Mouse (Mus musculus) liver, embryonic 16.5 days (tissue): ENCODE results near the gene Adamtsl3. TPM values are rescaled to one million over a fixed set of nuclear protein-coding genes. Genes with fewer than 3 reads are reported as not detected.

Experiments
- ATAC-seq: fragments of 200-750 bp; cut with Nextera tagmentation; 2 replicates; pipeline ENCODE4 v1.8.0; 2017; ENCODE audit warnings: low read depth, mild to moderate bottlenecking, moderate number of reproducible peaks, moderate library complexity
- H3K27ac ChIP-seq: fragments of 300-500 bp; sonication (generic); 2 replicates; pipeline ENCODE4 v1.5.1; 2014; ENCODE audit warnings: mild to moderate bottlenecking, low read length
- H3K27me3 ChIP-seq: fragments of 300-500 bp; sonication (generic); 2 replicates; pipeline ENCODE4 v1.6.1; 2014; ENCODE audit warnings: low read depth, low read length, mixed read lengths; ENCODE audit not compliant: control insufficient read depth, insufficient read depth
- H3K36me3 ChIP-seq: fragments of 300-500 bp; sonication (generic); 2 replicates; pipeline ENCODE4 v1.6.1; 2014; ENCODE audit warnings: mild to moderate bottlenecking; ENCODE audit not compliant: control insufficient read depth, insufficient read depth
- H3K4me1 ChIP-seq: fragments of 300-500 bp; sonication (generic); 2 replicates; pipeline ENCODE4 v1.6.1; 2014; ENCODE audit warnings: low read depth, low read length, mixed read lengths; ENCODE audit not compliant: control insufficient read depth
- H3K4me2 ChIP-seq: fragments of 300-500 bp; sonication (generic); 2 replicates; pipeline ENCODE4 v1.6.1; 2014; ENCODE audit warnings: low read depth, low read length, mixed read lengths
- H3K4me3 ChIP-seq: fragments of 300-500 bp; sonication (generic); 2 replicates; pipeline ENCODE4 v1.5.1; 2014; ENCODE audit warnings: low read depth, mild to moderate bottlenecking, low read length
- H3K9ac ChIP-seq: fragments of 300-500 bp; sonication (generic); 2 replicates; pipeline ENCODE4 v1.6.1; 2014; ENCODE audit warnings: low read depth, low read length
- H3K9me3 ChIP-seq: fragments of 300-500 bp; sonication (generic); replicated peaks from 2 replicates; pipeline ENCODE4 v1.6.1; 2016; ENCODE audit warnings: low read length; ENCODE audit not compliant: control insufficient read depth
- WGBS: fragments of 180-500 bp; shearing (Covaris S2); extraction: QIAGEN DNeasy Blood & Tissue Kit; methylation state at CpG from one replicate; pipeline ENCODE4 v1.1.7; 2014; ENCODE audit not compliant: insufficient replicate concordance; 5-methylcytosine and 5-hydroxymethylcytosine counted together
- polyA plus RNA-seq: library from polyadenylated mRNA; unstranded; fragments of >200 nt; fragmentation: Nextera tagmentation; extraction: Ambion mirVana; gene quantifications from 2 replicates; pipeline ENCODE4 v1.2.1, GENCODE M21; 2015

Adamtsl3 gene
- polyA plus RNA-seq, 1 experiment from 2014 or later, result 0.17 TPM

DNA sequence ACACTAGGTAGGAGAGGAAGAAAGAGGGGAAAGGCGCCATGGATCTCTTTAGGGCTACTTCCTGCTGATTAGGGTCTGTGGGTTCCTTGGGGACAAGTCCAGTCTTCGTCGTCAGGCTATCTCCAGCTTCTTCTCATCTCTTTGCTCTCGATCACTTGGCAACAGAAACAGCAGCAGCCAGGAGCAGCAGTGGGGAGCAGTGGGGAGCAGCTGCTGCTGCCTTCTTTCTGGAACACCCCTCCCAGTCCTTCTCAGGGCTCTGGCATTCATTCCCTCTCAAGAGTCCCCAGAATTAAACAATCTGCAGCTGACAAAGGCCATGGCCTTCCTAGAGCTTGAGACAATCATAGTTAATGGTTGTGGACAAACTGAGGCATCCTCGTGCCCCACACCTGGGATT lies 7.6 kb upstream of the Adamtsl3 start:
- ATAC-seq, result no peak
- no peak overlapping the region for H3K9ac ChIP-seq
- WGBS, result 32% methylated on average over 5 of the region's 5 CpGs
- no peaks in the 10 kb centered on the region for H3K27me3 ChIP-seq
- no peaks in the 10 kb centered on the region for H3K36me3 ChIP-seq
- H3K4me1 ChIP-seq, result no peaks in the 10 kb centered on the region
- H3K4me3 ChIP-seq, result no peak overlapping the region
- no peaks in the 10 kb centered on the region for H3K9me3 ChIP-seq
- no peak overlapping the region for H3K27ac ChIP-seq
- H3K4me2 ChIP-seq, result no peak overlapping the region

DNA sequence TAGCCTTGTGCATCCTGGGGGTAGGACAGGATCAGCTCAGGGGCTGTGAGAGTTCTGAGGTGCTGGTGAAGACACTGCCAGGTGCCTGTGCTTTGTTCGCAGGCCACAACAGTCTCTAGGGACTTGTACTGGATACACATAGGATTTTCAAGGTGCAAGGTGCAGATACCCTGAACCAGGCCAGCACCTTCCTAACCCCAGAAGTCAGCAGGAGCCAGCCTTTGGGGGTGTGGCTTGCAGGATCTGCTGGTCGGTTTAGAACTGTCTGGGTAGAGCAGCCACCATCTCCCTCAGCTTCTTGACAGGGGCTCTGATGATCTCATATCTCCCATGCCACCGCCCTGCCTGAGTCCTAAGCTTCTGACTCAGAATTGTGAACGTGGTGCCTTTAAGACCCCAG lies 5.7 kb upstream of the Adamtsl3 start:
- no peaks in the 10 kb centered on the region for H3K9me3 ChIP-seq

DNA sequence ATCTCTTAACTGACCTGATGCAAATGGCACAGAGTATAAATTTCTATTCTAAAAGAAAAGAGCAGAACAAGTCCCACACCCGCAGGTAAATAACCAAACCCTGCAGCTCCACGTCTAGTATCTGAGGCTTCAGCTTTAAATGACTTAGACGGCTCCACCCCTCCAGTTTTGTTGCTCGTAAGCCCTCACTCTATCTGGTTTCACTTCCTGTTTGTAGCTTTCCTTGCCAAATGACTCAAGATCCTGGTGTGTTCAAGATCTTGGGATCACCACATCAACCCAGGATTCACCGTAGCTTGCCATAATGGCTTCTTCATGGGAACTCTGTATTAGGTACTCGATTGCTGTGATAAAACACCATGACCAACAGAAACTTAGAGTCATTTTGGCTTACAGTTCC lies 4.6 kb upstream of the Adamtsl3 start:
- peaks cover 20% of the 10 kb centered on the region for H3K27me3 ChIP-seq
- 40% methylated on average over 6 of the region's 6 CpGs for WGBS
- H3K9me3 ChIP-seq, result no peaks in the 10 kb centered on the region
- H3K4me3 ChIP-seq, result no peak overlapping the region
- no peak overlapping the region for H3K27ac ChIP-seq
- no peak overlapping the region for H3K4me2 ChIP-seq
- no peaks in the 10 kb centered on the region for H3K36me3 ChIP-seq
- H3K9ac ChIP-seq, result no peak overlapping the region
- no peaks in the 10 kb centered on the region for H3K4me1 ChIP-seq
- no peak for ATAC-seq

More for the DNA sequence above, 5.7 kb upstream of the Adamtsl3 start:
- H3K4me2 ChIP-seq, result no peak overlapping the region
- H3K9ac ChIP-seq, result no peak overlapping the region
- no peak overlapping the region for H3K27ac ChIP-seq
- no peak overlapping the region for H3K4me3 ChIP-seq
- no peak for ATAC-seq
- H3K36me3 ChIP-seq, result no peaks in the 10 kb centered on the region
- H3K4me1 ChIP-seq, result no peaks in the 10 kb centered on the region
- 51% methylated on average over 4 of the region's 4 CpGs for WGBS
- H3K27me3 ChIP-seq, result peaks cover 10% of the 10 kb centered on the region

DNA sequence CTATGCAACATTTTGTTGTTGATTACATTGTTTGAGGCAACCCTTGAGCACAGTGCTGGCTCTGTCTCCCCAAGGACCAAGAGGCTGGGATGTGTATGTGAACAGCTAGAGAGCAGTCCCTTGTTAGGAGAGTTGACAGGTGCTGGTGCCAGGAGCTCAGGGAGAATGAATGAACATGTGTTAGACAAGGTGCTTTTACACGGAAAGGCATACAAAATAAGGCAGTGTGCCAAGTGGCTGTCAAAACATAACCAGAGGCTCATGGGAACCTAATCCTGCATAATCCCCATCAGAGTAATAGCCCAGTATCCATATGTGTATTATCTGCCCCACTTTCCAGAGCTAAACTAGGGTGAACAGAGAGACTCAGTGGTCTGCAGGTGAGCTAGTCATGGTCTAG lies 1.5 kb upstream of the Adamtsl3 start:
- Histone ChIP-seq H3K27me3 (peaks cover 35% of the 10 kb centered on the region), H3K4me3 (no peak overlapping the region), H3K4me2 (no peak overlapping the region), H3K9me3 (no peaks in the 10 kb centered on the region), H3K9ac (no peak overlapping the region), H3K36me3 (no peaks in the 10 kb centered on the region), H3K27ac (no peak overlapping the region), H3K4me1 (no peaks in the 10 kb centered on the region)
- no peak for ATAC-seq
- WGBS, result 72% methylated on average over 1 of the region's 1 CpGs

DNA sequence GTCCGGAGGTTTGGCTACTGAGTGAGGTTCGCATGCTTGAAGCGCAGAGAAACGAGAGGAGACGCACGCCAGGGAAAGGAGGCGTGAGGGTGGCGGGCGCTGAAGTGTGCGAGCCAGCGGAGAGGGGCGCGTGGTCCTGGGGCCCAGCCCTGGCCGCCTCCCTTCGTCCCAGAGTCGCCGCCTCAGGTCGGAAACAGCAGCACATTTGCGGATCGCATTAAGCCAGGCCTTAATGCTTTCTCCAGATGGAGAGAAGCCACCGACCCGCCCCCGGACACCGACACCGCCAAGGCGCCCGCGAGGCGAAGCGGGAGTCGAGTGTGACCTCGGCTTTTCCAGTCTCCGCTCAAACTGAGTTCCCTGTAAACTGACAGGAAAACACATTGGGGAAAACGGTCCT lies 638 bp downstream of the Adamtsl3 start:
- Histone ChIP-seq H3K9ac (no peak overlapping the region), H3K27me3 (peaks cover 35% of the 10 kb centered on the region), H3K27ac (no peak overlapping the region), H3K4me2 (no peak overlapping the region), H3K9me3 (no peaks in the 10 kb centered on the region), H3K4me3 (no peak overlapping the region), H3K36me3 (no peaks in the 10 kb centered on the region), H3K4me1 (no peaks in the 10 kb centered on the region)
- ATAC-seq, result no peak
- WGBS, result 3% methylated on average over 34 of the region's 34 CpGs

DNA sequence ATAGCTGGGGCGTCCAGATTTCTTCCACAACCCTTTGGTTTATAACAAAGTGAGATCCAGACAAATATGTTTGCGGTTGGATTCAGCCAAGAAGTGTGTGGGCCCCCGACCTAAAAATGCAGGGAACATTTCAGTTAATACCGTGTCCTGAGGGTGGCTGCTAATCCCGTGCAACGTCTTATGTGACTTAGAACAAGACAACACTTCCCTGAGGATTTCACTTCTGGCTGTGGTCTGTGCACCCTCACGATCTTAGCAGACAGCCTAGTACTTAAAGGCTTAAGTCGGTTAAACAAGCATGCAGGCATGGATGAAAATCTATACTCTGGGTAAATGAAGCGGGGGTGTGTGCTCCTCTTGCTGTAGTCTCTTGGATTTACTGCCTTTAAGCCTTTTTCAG lies 2.6 kb downstream of the Adamtsl3 start:
- no peaks in the 10 kb centered on the region for H3K9me3 ChIP-seq
- H3K9ac ChIP-seq, result no peak overlapping the region
- 70% methylated on average over 9 of the region's 9 CpGs for WGBS
- peaks cover 35% of the 10 kb centered on the region for H3K27me3 ChIP-seq
- H3K4me2 ChIP-seq, result no peak overlapping the region
- H3K4me1 ChIP-seq, result no peaks in the 10 kb centered on the region
- ATAC-seq, result no peak
- no peaks in the 10 kb centered on the region for H3K36me3 ChIP-seq
- no peak overlapping the region for H3K27ac ChIP-seq
- no peak overlapping the region for H3K4me3 ChIP-seq

DNA sequence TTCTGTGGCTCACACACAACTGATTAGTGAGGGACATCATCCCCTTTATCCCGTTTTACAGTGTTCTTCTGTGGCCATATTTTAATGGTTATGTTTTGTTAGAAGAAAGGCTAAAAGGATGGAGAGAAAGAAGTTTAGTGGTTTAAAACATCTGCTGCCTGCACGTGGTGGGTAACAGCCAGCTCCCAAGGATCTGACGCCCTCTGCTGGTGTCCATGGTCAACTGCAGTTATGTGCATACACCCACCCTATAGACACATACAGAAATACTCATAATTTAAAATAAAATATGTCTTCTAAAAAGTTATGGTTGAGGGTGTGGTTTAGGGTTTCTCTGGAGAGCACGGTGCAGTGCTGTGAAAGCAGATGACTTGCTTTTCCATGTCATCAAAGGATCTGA lies 3.0 kb downstream of the Adamtsl3 start:
- Histone ChIP-seq H3K4me1 (no peaks in the 10 kb centered on the region), H3K9ac (no peak overlapping the region), H3K27ac (no peak overlapping the region), H3K9me3 (no peaks in the 10 kb centered on the region), H3K4me2 (no peak overlapping the region), H3K36me3 (no peaks in the 10 kb centered on the region), H3K27me3 (peaks cover 35% of the 10 kb centered on the region), H3K4me3 (no peak overlapping the region)
- ATAC-seq, result no peak
- WGBS, result 55% methylated on average over 4 of the region's 4 CpGs

DNA sequence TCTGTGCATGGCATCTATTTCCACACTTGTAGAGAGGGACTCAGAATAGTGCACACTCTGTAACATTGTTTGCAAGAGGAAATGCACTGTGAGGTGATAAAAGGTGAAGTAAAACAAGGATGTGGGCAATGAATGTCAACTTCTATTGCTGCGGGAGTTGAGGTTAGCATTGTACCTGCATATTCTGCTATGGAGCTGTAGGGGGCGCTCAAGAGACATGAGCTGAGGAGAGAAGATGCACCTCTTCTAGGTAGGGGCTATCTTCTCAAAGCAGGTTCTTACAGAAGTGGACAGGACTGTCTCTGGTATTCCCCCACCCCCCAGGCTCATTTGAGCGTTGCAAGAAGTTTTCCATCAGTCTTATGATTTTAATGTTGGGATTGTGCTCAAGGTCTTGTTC lies 3.7 kb downstream of the Adamtsl3 start:
- 45% methylated on average over 3 of the region's 3 CpGs for WGBS
- H3K4me2 ChIP-seq, result no peak overlapping the region

DNA sequence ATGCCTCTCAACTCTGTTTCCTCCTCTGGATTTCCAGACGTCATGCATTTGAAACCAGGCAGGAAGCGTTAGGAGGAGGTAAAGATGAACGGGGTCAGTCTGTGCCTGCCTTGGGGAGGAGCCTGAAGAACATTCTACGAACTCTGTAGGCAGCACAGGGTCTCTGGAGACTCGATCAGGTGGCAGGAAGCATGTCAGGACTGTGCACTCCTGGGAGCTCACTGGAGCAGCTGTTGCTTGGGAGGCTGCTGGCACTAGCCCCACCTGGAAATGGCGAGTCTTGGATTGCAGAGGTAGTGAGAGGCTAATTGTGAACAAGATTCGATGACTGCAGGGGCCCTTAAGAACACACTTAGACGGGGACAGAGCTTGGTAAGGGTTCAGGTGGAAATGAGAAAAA lies 6.0 kb downstream of the Adamtsl3 start:
- H3K9ac ChIP-seq, result no peak overlapping the region
- no peaks in the 10 kb centered on the region for H3K36me3 ChIP-seq
- WGBS, result 21% methylated on average over 8 of the region's 8 CpGs
- no peak for ATAC-seq
- H3K9me3 ChIP-seq, result no peaks in the 10 kb centered on the region
- no peak overlapping the region for H3K4me2 ChIP-seq
- H3K4me3 ChIP-seq, result no peak overlapping the region
- peaks cover 9% of the 10 kb centered on the region for H3K27me3 ChIP-seq
- H3K27ac ChIP-seq, result no peak overlapping the region
- H3K4me1 ChIP-seq, result no peaks in the 10 kb centered on the region

More for the DNA sequence above, 3.7 kb downstream of the Adamtsl3 start:
- H3K4me3 ChIP-seq, result no peak overlapping the region
- no peak overlapping the region for H3K27ac ChIP-seq
- no peaks in the 10 kb centered on the region for H3K36me3 ChIP-seq
- no peak for ATAC-seq
- H3K9ac ChIP-seq, result no peak overlapping the region
- no peaks in the 10 kb centered on the region for H3K9me3 ChIP-seq
- H3K27me3 ChIP-seq, result peaks cover 32% of the 10 kb centered on the region
- no peaks in the 10 kb centered on the region for H3K4me1 ChIP-seq

DNA sequence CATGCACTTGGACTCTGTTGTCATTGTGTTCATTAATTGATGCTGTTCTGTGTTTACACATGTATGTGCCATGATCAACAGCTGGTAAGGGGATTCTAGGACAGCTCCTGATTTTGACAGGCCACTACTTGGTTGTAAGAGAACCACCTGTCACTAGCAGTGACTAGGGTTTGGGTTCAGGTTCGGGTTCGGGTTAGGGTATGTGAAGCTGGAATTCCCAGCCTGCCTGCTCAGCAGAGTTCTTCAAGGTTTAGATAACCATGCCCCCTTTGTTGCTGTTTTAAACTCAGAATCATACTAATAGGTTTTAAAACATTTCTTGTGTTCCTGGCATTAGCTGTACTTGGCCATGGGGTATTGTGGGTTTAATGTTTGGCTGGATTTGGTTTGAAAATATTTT lies 11.2 kb downstream of the Adamtsl3 start:
- Histone ChIP-seq H3K4me3 (no peak overlapping the region), H3K9ac (no peak overlapping the region), H3K36me3 (no peaks in the 10 kb centered on the region), H3K4me1 (no peaks in the 10 kb centered on the region), H3K27ac (no peak overlapping the region), H3K27me3 (no peaks in the 10 kb centered on the region), H3K9me3 (no peaks in the 10 kb centered on the region), H3K4me2 (no peak overlapping the region)
- no peak for ATAC-seq
- WGBS, result 66% methylated on average over 2 of the region's 2 CpGs
